Mouse (Mus musculus) neural tube, embryonic 12.5 days (tissue): ENCODE measurements at regions not wholly inside any gene's neighbourhood (a gene's known extent, or its start where the extent isn't known, plus 50 kb on each side); places are given as distances from the start of the nearest gene placed in this dataset.

ENCODE experiments used
- ATAC-seq: fragments of 200-750 bp; cut with Nextera tagmentation; 2 replicates; pipeline ENCODE4 v1.8.0; 2017; ENCODE audit warnings: low read depth, mild to moderate bottlenecking, moderate TSS enrichment, moderate library complexity; ENCODE audit not compliant: low FRiP score
- H3K27ac ChIP-seq: fragments of 300-500 bp; sonication (generic); 2 replicates; pipeline ENCODE4 v1.5.1; 2016
- H3K27me3 ChIP-seq: fragments of 300-500 bp; sonication (generic); replicated peaks from 2 replicates; pipeline ENCODE4 v1.6.1; 2016; ENCODE audit warnings: mild to moderate bottlenecking
- H3K36me3 ChIP-seq: fragments of 300-500 bp; sonication (generic); 2 replicates; pipeline ENCODE4 v1.6.1; 2016; ENCODE audit warnings: mild to moderate bottlenecking
- H3K4me1 ChIP-seq: fragments of 300-500 bp; sonication (generic); 2 replicates; pipeline ENCODE4 v1.6.1; 2016
- H3K4me2 ChIP-seq: fragments of 300-500 bp; sonication (generic); replicated peaks from 2 replicates; pipeline ENCODE4 v1.6.1; 2016; ENCODE audit warnings: mild to moderate bottlenecking
- H3K4me3 ChIP-seq: fragments of 300-500 bp; sonication (generic); 2 replicates; pipeline ENCODE4 v1.5.1; 2016
- H3K9ac ChIP-seq: fragments of 300-500 bp; sonication (generic); 2 replicates; pipeline ENCODE4 v1.6.1; 2016; ENCODE audit warnings: mild to moderate bottlenecking
- H3K9me3 ChIP-seq: fragments of 300-500 bp; sonication (generic); 2 replicates; pipeline ENCODE4 v1.6.1; 2016; ENCODE audit warnings: mild to moderate bottlenecking
- WGBS: fragments of 180-500 bp; shearing (Covaris S2); methylation state at CpG from one replicate; pipeline ENCODE4 v1.1.7; 2016; 5-methylcytosine and 5-hydroxymethylcytosine counted together

GRCm38 (mm10) chr3:15129729-15130369 is 202.3 kb downstream of the Gm9733 start:
- 88% methylated on average over 9 of the region's 9 CpGs for WGBS
- H3K27ac ChIP-seq, result no peak overlapping the region
- H3K9me3 ChIP-seq, result no peaks in the 10 kb centered on the region
- no peak overlapping the region for H3K9ac ChIP-seq
- H3K27me3 ChIP-seq, result no peaks in the 10 kb centered on the region
- no peaks in the 10 kb centered on the region for H3K36me3 ChIP-seq
- no peak for ATAC-seq
- H3K4me2 ChIP-seq, result no peak overlapping the region
- H3K4me1 ChIP-seq, result no peaks in the 10 kb centered on the region
- H3K4me3 ChIP-seq, result no peak overlapping the region

DNA sequence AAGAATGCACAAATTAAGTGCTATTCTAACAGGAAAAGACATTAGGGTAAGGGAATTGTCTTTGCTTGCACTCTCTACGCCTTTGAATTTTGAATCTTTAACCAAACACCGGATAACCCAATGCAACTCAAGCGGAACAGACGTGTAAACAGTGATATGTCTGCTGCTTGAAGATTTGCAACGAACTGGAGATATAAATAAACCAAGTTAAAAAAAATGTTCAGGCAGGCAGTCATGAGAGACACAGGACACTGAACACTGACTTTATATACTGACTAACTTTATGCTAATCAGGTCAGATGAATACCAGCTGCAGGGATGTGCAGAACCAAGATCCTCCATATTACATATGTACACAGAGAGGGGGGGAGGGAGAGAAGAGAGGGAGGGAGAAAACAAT is 200.0 kb downstream of the Gm9733 start:
- ATAC-seq, result no peak
- H3K36me3 ChIP-seq, result no peaks in the 10 kb centered on the region
- H3K9ac ChIP-seq, result no peak overlapping the region
- no peaks in the 10 kb centered on the region for H3K9me3 ChIP-seq
- H3K4me1 ChIP-seq, result no peaks in the 10 kb centered on the region
- 72% methylated on average over 5 of the region's 5 CpGs for WGBS
- no peak overlapping the region for H3K4me3 ChIP-seq
- H3K27ac ChIP-seq, result no peak overlapping the region
- H3K4me2 ChIP-seq, result no peak overlapping the region
- H3K27me3 ChIP-seq, result no peaks in the 10 kb centered on the region

DNA sequence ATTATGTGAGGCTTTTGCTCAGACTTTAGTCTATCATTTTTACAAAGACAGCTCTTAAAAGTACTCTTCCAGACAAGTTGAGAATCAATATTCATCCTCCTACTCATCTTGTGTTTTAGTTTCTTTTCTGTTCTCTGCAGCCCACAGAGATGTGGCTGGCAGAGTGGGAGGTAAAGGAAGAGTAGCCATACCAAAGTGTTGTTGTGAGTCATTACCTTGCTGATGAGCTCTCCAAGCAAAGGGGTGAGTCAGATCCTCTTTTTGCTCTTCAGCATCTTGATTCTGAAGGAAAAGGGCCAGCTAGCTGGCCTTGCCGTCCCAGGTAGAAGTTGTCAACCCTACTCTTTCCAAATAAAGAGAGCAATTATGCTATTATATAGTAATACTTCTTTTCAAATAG is 192.6 kb downstream of the Gm9733 start:
- no peaks in the 10 kb centered on the region for H3K4me1 ChIP-seq
- no peaks in the 10 kb centered on the region for H3K9me3 ChIP-seq
- H3K27me3 ChIP-seq, result no peaks in the 10 kb centered on the region
- 80% methylated on average over 1 of the region's 1 CpGs for WGBS
- no peak overlapping the region for H3K27ac ChIP-seq
- H3K4me3 ChIP-seq, result no peak overlapping the region
- ATAC-seq, result no peak
- no peaks in the 10 kb centered on the region for H3K36me3 ChIP-seq
- no peak overlapping the region for H3K4me2 ChIP-seq
- H3K9ac ChIP-seq, result no peak overlapping the region

DNA sequence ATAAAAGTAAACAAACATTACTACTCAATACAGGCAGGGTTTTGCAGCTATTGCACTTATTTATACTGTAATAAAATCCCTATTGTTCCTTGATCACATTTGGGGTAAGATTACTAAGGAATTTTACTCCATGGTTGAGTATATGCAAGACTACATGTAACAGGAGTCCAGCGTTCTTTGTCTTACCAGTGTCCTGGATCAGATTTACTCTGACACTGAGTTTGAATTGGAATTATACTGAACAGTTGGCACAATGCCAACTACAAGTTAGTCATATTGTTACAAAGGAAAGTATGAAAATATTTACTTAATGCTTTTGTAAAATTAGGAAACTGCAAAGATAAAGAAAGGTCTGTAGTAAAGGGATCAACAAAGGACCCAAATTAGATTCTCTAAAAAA is 178.4 kb downstream of the Gm9733 start:
- no peak overlapping the region for H3K9ac ChIP-seq
- no peaks in the 10 kb centered on the region for H3K9me3 ChIP-seq
- H3K4me1 ChIP-seq, result no peaks in the 10 kb centered on the region
- H3K27me3 ChIP-seq, result no peaks in the 10 kb centered on the region
- WGBS, result 84% methylated on average over 1 of the region's 1 CpGs
- no peak overlapping the region for H3K27ac ChIP-seq
- ATAC-seq, result no peak
- H3K4me3 ChIP-seq, result no peak overlapping the region
- H3K4me2 ChIP-seq, result no peak overlapping the region
- no peaks in the 10 kb centered on the region for H3K36me3 ChIP-seq

- H3K4me3 ChIP-seq, result no peak overlapping the region
- no peak overlapping the region for H3K9ac ChIP-seq
- H3K4me1 ChIP-seq, result no peaks in the 10 kb centered on the region
- no peaks in the 10 kb centered on the region for H3K9me3 ChIP-seq
- 89% methylated on average over 3 of the region's 3 CpGs for WGBS
- no peak overlapping the region for H3K27ac ChIP-seq
- no peaks in the 10 kb centered on the region for H3K27me3 ChIP-seq
- no peak for ATAC-seq
- H3K36me3 ChIP-seq, result no peaks in the 10 kb centered on the region
- no peak overlapping the region for H3K4me2 ChIP-seq
These were observed 177.9 kb downstream of the Gm9733 start for GRCm38 (mm10) chr3:15154153-15154552.

- no peaks in the 10 kb centered on the region for H3K27me3 ChIP-seq
- 73% methylated on average over 4 of the region's 4 CpGs for WGBS
- no peak overlapping the region for H3K4me3 ChIP-seq
- H3K9me3 ChIP-seq, result no peaks in the 10 kb centered on the region
- H3K9ac ChIP-seq, result no peak overlapping the region
- H3K4me1 ChIP-seq, result no peaks in the 10 kb centered on the region
- H3K4me2 ChIP-seq, result no peak overlapping the region
- no peaks in the 10 kb centered on the region for H3K36me3 ChIP-seq
- H3K27ac ChIP-seq, result no peak overlapping the region
- no peak for ATAC-seq
These were observed 175.4 kb downstream of the Gm9733 start for GRCm38 (mm10) chr3:15156681-15157080.

GRCm38 (mm10) chr3:15157842-15158241 is 174.3 kb downstream of the Gm9733 start:
- no peaks in the 10 kb centered on the region for H3K36me3 ChIP-seq
- H3K9ac ChIP-seq, result no peak overlapping the region
- H3K27me3 ChIP-seq, result no peaks in the 10 kb centered on the region
- no peaks in the 10 kb centered on the region for H3K9me3 ChIP-seq
- H3K4me1 ChIP-seq, result no peaks in the 10 kb centered on the region
- no peak overlapping the region for H3K27ac ChIP-seq
- no peak overlapping the region for H3K4me3 ChIP-seq
- no peak for ATAC-seq
- WGBS, result 93% methylated on average over 1 of the region's 1 CpGs
- no peak overlapping the region for H3K4me2 ChIP-seq

DNA sequence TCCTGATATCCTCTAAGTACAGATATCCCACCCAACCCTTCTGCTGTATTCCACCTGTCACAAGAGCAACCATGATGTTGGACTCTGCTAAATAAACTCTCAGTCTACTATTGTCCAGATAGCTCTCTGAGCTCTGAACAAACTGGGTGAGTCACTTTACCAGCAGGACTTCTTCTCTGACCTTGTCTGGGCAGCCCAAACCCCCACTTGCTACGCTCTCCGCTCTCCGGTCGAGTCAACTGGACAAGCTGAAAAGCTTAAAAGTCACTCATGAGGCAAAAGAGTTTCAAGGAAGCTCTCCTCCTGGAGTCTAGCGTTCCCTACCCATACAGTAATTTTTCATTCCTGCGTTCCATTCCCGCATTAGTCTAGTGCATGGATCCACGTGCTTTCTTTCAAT is 173.2 kb downstream of the Gm9733 start:
- WGBS, result 91% methylated on average over 8 of the region's 8 CpGs
- no peaks in the 10 kb centered on the region for H3K4me1 ChIP-seq
- H3K4me2 ChIP-seq, result no peak overlapping the region
- no peaks in the 10 kb centered on the region for H3K27me3 ChIP-seq
- H3K4me3 ChIP-seq, result no peak overlapping the region
- no peaks in the 10 kb centered on the region for H3K9me3 ChIP-seq
- no peaks in the 10 kb centered on the region for H3K36me3 ChIP-seq
- no peak for ATAC-seq
- H3K9ac ChIP-seq, result no peak overlapping the region
- H3K27ac ChIP-seq, result no peak overlapping the region

DNA sequence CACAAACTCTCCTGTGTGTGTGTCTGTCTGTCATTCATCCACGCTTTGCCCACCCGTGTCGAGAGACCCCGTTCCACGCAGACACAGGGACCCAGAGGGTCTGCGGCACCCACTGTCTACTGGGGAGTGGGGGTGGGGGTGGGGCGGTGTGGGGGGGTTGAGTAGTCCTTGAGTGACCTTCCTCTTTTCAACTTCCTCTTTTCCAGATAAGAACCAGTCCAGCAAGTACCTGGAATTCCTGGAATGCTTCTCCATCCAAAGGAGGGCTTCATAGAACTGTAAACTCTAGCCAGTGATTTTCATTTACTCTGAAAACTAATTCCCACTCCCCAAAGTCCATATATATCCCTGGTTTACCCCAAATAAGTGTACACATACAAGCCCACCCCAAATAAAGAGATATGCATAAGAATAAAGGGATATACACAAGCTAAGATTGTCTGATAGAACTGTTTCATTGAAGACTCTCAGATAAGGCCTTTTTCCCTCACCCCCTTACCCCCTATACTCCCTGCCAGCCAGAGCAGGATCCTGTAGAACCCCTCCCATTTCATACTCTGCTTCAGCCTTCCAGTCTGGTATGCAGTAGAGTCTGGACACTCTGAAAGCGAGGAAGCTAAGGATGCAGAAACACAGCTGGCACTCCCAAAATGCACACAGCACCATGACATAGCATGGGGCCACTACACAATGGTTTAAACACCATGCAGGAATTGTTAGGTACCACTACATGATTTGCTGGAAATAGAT is 172.0 kb downstream of the Gm9733 start:
- Histone ChIP-seq H3K9me3 (no peaks in the 10 kb centered on the region), H3K36me3 (no peaks in the 10 kb centered on the region), H3K4me2 (no peak overlapping the region), H3K4me3 (no peak overlapping the region), H3K27me3 (no peaks in the 10 kb centered on the region), H3K9ac (no peak overlapping the region), H3K27ac (no peak overlapping the region), H3K4me1 (no peaks in the 10 kb centered on the region)
- 89% methylated on average over 8 of the region's 8 CpGs for WGBS
- no peak for ATAC-seq

GRCm38 (mm10) chr3:15175811-15176210 is 156.3 kb downstream of the Gm9733 start:
- H3K4me2 ChIP-seq, result no peak overlapping the region
- H3K36me3 ChIP-seq, result no peaks in the 10 kb centered on the region
- 83% methylated on average over 2 of the region's 2 CpGs for WGBS

GRCm38 (mm10) chr3:15179079-15179812 is 152.9 kb downstream of the Gm9733 start:
- H3K4me1 ChIP-seq, result no peaks in the 10 kb centered on the region
- no peak overlapping the region for H3K27ac ChIP-seq
- H3K4me3 ChIP-seq, result no peak overlapping the region
- ATAC-seq, result no peak
- no peaks in the 10 kb centered on the region for H3K27me3 ChIP-seq
- no peak overlapping the region for H3K4me2 ChIP-seq
- WGBS, result 82% methylated on average over 6 of the region's 6 CpGs
- no peaks in the 10 kb centered on the region for H3K9me3 ChIP-seq
- no peak overlapping the region for H3K9ac ChIP-seq
- no peaks in the 10 kb centered on the region for H3K36me3 ChIP-seq

More at GRCm38 (mm10) chr3:15175811-15176210, 156.3 kb downstream of the Gm9733 start:
- H3K9me3 ChIP-seq, result no peaks in the 10 kb centered on the region
- H3K4me1 ChIP-seq, result no peaks in the 10 kb centered on the region
- H3K27ac ChIP-seq, result no peak overlapping the region
- H3K27me3 ChIP-seq, result no peaks in the 10 kb centered on the region
- no peak overlapping the region for H3K9ac ChIP-seq
- no peak for ATAC-seq
- no peak overlapping the region for H3K4me3 ChIP-seq

- Histone ChIP-seq H3K4me1 (no peaks in the 10 kb centered on the region), H3K27me3 (no peaks in the 10 kb centered on the region), H3K36me3 (no peaks in the 10 kb centered on the region), H3K27ac (no peak overlapping the region), H3K4me3 (no peak overlapping the region), H3K9ac (no peak overlapping the region), H3K4me2 (no peak overlapping the region), H3K9me3 (no peaks in the 10 kb centered on the region)
- no peak for ATAC-seq
- 92% methylated on average over 5 of the region's 5 CpGs for WGBS
These were observed 151.0 kb downstream of the Gm9733 start for GRCm38 (mm10) chr3:15181111-15181510.
